Comparison of ENCODE assay signal across 9 mouse cellular contexts in genomic region chr15:100451245-100451644, GRCm38 (mm10). TPM values are rescaled to one million over a fixed set of nuclear protein-coding genes. Genes with fewer than 3 reads are reported as not detected.
DNase-seq lines count a peak whose midpoint lies in the region; ATAC-seq lines count a peak whose summit lies in the region.
"Had no signal": no experiment of that assay in that cellular context is flagged by ENCODE, and none has a peak within 500 bp of the region (broad histone marks: within the 10 kb centered on the region; RNA-seq: fewer than 3 reads in every experiment).

No protein-coding gene starts in this region.

- ATAC-seq in megakaryocyte-erythroid progenitor cell, adult 5-6 weeks (replicated peaks; ENCODE audit: low FRiP score, low TSS enrichment, poor library complexity, severe bottlenecking) = no peak

- intact Hi-C loops in left cerebral cortex, postnatal 10 days (cut with DNase I) = no loop called here

- peak; percentile 44 for DNase-seq in adrenal gland, postnatal 10 days
- DNase-seq in adrenal gland, adult (ENCODE audit: inconsistent age in 2 of 2, low spot score in 1 of 2) = no peak
- DNase-seq in left cerebral cortex, postnatal 10 days (ENCODE audit: extremely low spot score in 1 of 2, low spot score in 2 of 2) = peak; percentile 40 to 70
- DNase-seq in left cerebral cortex, adult 11 months (ENCODE audit: low spot score) = no peak
- peak; percentile 72 for DNase-seq in fibroblast of lung, adult 2 months (ENCODE audit: low read depth)
- DNase-seq in lung, postnatal 10 days = peak; percentile 80
- DNase-seq in thymus, postnatal 10 days (ENCODE audit: low spot score in 2 of 2) = no peak
- DNase-seq: adrenal gland, adult 2 months had no signal

RNA-seq across cellular contexts. Expression of gene Letmd1, which starts 17.6 kb away (rescaled TPM):
- 100 to 1,000 TPM; 298 to 353 TPM for total RNA-seq in adrenal gland, postnatal 10 days (2021)
- 10 to 100 TPM; 77.9 to 78.2 TPM for total RNA-seq in left cerebral cortex, postnatal 10 days (2021)
- 42.9 and 43.9 TPM in 2 replicates for total RNA-seq in megakaryocyte-erythroid progenitor cell, adult 5-6 weeks (2014; fragmentation: Nextera tagmentation)
- 19.5 and 23.3 TPM in 2 replicates for total RNA-seq in megakaryocyte-erythroid progenitor cell, adult 5-6 weeks (2017)

RNA-seq across cellular contexts. Expression of gene Slc11a2, which starts 26.4 kb away (rescaled TPM):
- total RNA-seq in adrenal gland, postnatal 10 days (2021) = 10 to 100 TPM; 60.6 to 72.7 TPM
- total RNA-seq in left cerebral cortex, postnatal 10 days (2021) = 10 to 100 TPM; 53.5 to 55.6 TPM
- 67.0 and 82.9 TPM in 2 replicates for total RNA-seq in megakaryocyte-erythroid progenitor cell, adult 5-6 weeks (2014; fragmentation: Nextera tagmentation)
- total RNA-seq in megakaryocyte-erythroid progenitor cell, adult 5-6 weeks (2017) = 29.2 and 32.5 TPM in 2 replicates

RNA-seq across cellular contexts. Expression of gene Gm5475, which starts 29.3 kb away (rescaled TPM):
- total RNA-seq in adrenal gland, postnatal 10 days (2021) = under 1 TPM in 1 of 2 experiments, not detected in 1; 0.09 TPM
- under 1 TPM in 1 of 2 experiments, not detected in 1; 0.18 TPM for total RNA-seq in left cerebral cortex, postnatal 10 days (2021)
- not detected in 2 replicates for total RNA-seq in megakaryocyte-erythroid progenitor cell, adult 5-6 weeks (2014; fragmentation: Nextera tagmentation)
- total RNA-seq in megakaryocyte-erythroid progenitor cell, adult 5-6 weeks (2017) = not detected in 2 replicates
- total RNA-seq: adrenal gland, adult 2 months had no signal

RNA-seq across cellular contexts. Expression of gene Csrnp2, which starts 44.0 kb away (rescaled TPM):
- 1 to 10 TPM; 4.4 to 5.5 TPM for total RNA-seq in adrenal gland, postnatal 10 days (2021)
- 10 to 100 TPM; 41.7 to 43.7 TPM for total RNA-seq in left cerebral cortex, postnatal 10 days (2021)
- total RNA-seq in megakaryocyte-erythroid progenitor cell, adult 5-6 weeks (2014; fragmentation: Nextera tagmentation) = 1.7 and 1.9 TPM in 2 replicates
- total RNA-seq in megakaryocyte-erythroid progenitor cell, adult 5-6 weeks (2017) = 2.2 and 3.1 TPM in 2 replicates

Comparison
In these comparisons a context has a peak if more than half of its experiments do, and no peak if none do; other contexts are left out.
1. DNase-seq: peak in adrenal gland, postnatal 10 days (single experiment), left cerebral cortex, postnatal 10 days (2 of 2), fibroblast of lung, adult 2 months (single experiment) and lung, postnatal 10 days (single experiment); none in adrenal gland, adult (0 of 2), left cerebral cortex, adult 11 months (single experiment) and thymus, postnatal 10 days (0 of 2).